Mouse (Mus musculus): Measurements from ENCODE around the gene Ip6k1.

DNA sequence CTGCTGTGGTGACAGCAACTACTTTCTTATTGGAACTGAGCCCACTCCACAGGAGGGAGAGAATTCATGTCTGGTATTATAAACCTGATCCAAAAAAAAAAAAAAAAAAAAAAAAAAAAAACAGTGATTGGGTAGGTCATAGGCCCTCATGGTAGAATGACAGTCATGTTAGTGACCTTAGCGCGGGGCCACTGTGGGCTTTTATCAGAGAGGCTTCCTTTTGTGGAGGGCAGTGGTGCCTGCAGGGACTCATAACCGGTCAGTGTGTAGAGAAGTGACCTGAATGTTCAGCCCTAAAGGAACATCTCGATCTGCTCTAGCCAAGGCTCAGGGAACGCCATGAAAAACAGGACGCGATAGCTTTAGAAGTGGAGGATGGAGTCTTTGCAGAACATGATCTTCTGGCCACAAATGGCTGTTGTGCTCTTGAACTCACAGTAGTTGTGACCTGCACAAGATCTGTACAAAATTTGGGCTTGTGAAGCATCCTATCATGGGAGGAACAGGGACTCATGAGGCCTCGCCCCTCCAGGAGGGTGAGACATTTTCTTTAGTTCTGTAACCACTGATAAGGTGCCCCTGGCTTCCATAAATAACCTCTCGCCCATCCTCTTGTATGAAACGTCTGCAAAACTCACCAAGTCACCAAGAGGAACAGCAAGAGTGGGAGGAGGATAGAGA lies 27.7 kb upstream of the Ip6k1 start:
- TF ChIP-seq CTCF (IDR thresholded peaks at IDR 0.05; ENCODE audit: extremely low read depth, insufficient read depth, low read length) (no peak), POLR2A (IDR thresholded peaks at IDR 0.05; ENCODE audit: extremely low read depth, insufficient read depth, low read length) (no peak)

Data from cortical plate, adult 2 months (tissue).